Mouse (Mus musculus) inflammation-experienced regulatory T-cells, adult 6 months (primary cell): ENCODE results near the gene Rbpjl. TPM values are rescaled to one million over a fixed set of nuclear protein-coding genes. Genes with fewer than 3 reads are reported as not detected.

Experiments
- ATAC-seq: one replicate; pipeline ENCODE4 v1.8.0; 2017
- polyA plus RNA-seq, 3 experiments: library from polyadenylated mRNA; unstranded; fragments of 100-300 nt; shearing (Covaris generic); gene quantifications; one replicate each; pipeline ENCODE4 v1.2.1; 2017

Gene Rbpjl
- polyA plus RNA-seq, 3 experiments from 2014 or later: not detected

- ATAC-seq: no peak
Observed at GRCm38 (mm10) chr2:164393126-164393525, 9.8 kb upstream of the Rbpjl start.

- ATAC-seq: no peak
Observed at GRCm38 (mm10) chr2:164396076-164396475, 6.9 kb upstream of the Rbpjl start.

DNA sequence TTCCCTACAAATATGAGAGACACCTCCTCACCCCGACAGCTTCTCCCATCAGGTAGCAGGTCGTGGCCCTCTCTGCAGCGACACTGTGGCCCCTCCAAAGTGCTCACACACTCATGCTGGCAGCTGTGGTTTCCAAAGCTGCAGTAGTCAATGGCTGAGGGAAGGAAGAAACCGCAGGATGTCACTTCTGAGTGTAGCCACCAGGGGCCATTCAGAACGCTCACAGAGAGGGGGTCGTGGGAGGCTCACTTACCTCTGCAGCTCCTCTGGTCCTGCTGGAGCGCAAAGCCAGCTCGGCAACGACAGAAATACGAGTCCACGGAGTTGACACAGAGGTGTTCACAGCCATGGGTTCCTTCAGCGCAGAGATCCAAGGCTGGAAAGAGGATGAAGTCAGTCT lies 6.0 kb upstream of the Rbpjl start:
- no peak for ATAC-seq

GRCm38 (mm10) chr2:164403396-164404081 lies 598 bp downstream of the Rbpjl start:
- ATAC-seq: no peak

DNA sequence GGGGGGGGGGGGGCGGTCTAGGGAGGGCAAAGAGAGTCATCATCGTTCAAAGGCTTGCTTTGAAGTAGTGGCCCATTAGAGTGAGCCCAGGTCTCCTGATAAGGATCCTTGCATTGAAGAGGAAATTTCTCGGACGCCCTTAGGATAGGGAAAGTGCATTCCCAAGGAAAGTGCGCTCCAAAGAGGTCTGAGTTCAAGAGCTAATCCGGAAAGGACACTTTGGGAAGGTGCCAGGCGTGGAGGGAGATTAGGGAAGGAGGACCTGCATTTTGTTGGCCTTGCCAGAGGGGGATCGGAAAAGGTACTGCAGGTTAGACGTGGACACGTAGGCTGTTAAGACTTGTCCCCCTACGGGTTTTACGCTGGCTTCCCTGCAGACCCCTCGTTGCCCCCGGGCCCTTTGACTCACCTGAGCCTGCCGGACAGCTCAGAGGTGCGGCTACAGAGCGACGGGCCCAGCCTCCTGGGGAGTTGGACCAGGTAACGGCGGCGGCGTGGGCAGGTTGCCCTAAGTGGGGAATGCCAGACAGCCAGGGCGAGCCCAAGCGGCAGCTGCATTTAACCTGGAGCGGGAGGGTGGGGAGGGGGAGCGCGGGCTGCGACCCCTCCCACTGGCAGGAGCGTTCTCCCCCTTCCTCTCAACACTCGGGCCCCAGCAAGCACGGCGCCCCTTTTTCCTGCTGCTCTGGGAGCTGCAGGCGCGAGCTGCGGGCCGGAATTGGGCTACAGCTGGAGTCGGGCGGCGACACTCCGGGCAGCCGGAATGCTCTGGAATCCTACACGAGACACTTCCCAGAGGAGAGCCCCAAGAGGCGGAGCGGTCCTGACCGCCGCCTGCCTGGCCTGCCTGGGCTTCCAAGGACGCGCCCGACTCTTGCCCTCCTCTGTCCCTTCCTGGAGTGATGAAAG lies 1.4 kb downstream of the Rbpjl start:
- ATAC-seq: no peak

DNA sequence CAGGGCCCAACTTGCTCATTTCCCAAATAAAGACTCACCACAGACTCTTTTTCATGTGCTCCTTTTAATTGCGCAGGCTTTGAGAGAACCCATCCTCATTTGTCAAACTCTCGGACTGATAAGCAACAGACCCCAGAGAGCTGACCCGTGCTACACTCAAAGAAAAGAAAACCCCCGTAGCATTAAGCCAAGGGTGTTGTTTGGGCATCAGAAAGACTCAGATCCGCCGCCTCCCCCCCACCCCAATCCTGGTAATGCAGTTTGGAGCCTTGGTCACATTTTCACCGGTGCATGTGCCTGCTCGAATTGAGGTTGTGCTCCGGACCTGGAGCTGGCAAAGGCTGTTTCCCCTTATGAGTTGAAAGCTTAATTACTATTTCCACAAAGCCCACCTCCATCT lies 2.1 kb downstream of the Rbpjl start, which contains the start of gene Matn4:
Matn4 (minus strand) TSS at position 101 of the 400 bp plus-strand sequence.
- no peak for ATAC-seq

- ATAC-seq: no peak
Observed at GRCm38 (mm10) chr2:164405519-164405918, 2.6 kb downstream of the Rbpjl start.

GRCm38 (mm10) chr2:164407708-164408107 lies 4.8 kb downstream of the Rbpjl start:
- no peak for ATAC-seq

DNA sequence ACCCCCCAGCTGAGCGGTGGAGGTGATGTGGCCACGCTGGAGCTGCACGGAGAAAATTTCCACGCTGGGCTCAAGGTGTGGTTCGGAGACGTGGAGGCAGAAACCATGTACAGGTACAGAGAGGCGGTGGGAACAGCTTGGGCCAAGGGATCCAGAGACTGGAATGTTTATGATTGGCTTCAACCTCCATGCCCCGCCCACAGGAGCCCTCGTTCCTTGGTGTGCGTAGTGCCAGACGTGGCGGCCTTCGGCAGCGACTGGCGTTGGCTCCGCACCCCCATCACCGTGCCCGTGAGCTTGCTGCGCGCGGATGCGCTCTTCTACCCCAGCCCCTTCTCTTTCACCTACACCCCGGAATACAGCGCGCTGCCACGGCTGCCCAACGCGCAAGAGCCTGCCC lies 11.2 kb downstream of the Rbpjl start:
- no peak for ATAC-seq

- ATAC-seq: no peak
Observed at GRCm38 (mm10) chr2:164414581-164414980, 11.6 kb downstream of the Rbpjl start.

GRCm38 (mm10) chr2:164417198-164417597 lies 14.3 kb downstream of the Rbpjl start:
- no peak for ATAC-seq

DNA sequence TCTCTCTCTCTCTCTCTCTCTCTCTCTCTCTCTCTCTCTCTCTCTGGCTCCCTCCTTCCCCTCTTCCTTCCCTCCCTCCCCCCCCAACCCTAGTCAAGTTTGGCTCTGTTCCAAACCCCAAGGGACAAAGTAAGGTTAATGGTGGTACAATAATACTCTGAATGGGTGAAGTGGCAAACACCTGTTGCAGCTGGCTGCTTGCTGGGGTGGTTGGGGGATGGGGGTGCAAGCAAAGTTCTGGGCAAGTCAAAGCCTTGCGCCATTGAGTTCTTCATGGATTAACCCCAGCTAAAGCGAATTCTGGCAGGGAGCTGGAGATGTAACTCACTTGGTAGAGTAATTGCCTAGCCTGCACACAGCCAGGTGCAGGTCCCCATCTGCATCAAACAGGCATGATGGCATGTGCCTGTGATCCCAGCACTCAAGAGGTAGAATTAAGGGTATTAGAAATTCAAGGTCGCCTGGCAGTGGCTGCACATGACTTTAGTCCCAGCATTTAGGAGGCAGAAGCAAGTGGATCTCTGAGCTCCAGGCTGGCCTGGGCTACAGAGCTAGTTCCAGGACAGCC lies 15.5 kb downstream of the Rbpjl start:
- no peak for ATAC-seq

- ATAC-seq: no peak
Observed at GRCm38 (mm10) chr2:164419489-164419888, 16.5 kb downstream of the Rbpjl start.

GRCm38 (mm10) chr2:164421306-164421705 lies 18.4 kb downstream of the Rbpjl start:
- ATAC-seq: no peak

DNA sequence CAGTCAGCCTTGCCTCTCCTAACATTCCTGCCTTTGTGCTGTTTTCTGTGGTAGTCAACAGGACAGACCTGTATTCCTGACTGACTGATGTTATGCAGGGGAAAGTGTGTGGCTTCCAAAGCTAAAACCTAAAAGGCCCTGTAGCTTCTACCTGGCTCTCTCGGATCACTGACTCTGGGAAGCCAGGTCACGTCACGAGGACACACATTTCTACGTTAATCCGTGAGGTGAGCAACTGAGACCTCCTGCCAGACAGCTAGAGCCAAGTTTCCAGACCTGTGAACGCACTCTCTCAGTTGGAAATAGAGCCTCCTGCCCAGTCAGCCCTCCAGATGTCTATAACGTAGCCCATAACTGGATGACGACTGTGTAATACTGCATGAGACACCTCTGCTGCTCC lies 19.0 kb downstream of the Rbpjl start:
- no peak for ATAC-seq

GRCm38 (mm10) chr2:164422675-164423393 lies 19.9 kb downstream of the Rbpjl start:
- ATAC-seq: no peak

DNA sequence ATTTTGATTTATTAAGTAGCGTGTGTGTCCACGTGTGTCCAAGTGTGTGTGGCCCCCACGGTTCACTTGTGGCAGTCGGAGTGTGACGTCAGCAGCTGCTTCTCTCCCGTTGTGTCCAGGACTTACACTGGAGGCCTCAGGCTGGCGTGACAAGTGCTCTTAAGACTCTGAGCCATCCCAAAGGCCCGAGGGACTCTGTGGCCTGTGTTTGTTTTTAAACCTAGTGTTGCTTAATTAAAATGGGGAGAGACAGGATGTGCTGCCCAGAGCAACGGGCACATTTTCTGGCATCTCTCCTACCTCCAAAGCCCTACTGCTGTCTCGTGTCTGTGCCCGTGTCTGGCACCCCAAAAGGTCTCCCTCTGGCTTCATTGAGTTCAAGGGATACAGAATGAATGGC lies 20.5 kb downstream of the Rbpjl start:
- ATAC-seq: no peak

- no peak for ATAC-seq
Observed at GRCm38 (mm10) chr2:164424406-164424805, 21.5 kb downstream of the Rbpjl start.

DNA sequence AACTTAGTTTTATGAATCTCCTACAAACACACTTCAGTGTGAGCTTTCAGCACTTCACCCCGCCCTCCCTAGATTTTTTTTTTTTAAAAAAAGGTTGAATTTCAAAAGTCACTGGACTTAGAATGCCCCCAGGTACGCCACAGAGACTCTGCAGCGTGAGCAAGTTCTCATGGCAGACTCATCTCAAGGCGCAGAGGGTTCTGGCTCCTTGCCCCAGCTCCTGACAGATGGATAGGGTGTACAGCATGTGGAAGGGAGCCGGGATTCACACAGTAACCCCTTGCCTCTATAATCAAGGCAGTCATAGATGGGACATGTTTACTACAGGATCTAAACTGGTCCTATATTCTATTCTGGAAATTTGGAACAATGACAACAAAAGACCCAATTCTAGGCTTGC lies 22.5 kb downstream of the Rbpjl start:
- ATAC-seq: no peak

DNA sequence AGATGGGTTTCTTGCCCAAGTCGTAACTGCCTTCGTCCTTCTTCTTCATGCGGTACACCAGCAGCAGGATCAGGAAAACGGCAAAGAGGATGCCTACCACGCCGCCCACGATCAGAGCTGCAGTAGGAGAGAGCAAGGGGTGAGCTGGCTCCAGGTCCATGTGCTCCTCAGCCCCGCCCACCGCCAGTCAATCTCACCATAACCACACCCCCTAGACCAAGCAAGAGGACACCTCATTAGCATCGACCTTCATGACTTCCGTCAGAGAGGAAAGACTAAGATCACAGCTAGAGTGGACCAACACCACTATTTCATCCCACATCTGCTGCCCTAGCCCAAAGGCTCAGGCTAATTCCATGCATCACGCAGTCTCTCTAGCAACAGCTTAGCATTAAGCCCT lies 23.2 kb downstream of the Rbpjl start:
- no peak for ATAC-seq

GRCm38 (mm10) chr2:164426952-164427351 lies 24.0 kb downstream of the Rbpjl start:
- no peak for ATAC-seq

DNA sequence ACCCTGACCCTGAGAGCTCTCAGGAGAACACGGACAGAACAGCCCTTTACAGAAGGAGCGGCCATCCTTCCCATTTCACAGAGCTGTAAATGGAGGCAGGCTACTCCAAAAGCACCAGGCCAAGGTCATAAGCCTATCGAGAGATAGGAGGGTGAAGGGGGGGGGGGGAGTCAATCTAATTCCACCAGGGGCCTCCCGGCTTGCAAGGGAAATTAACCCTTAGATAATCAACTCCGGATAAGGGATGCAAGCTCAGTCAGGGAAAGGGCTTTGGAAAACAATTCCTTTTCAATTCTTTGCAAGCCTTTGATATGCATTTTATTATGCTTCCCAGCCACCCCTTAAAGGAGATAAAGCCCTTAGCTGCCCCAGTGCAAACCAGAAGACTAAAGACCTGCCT lies 25.5 kb downstream of the Rbpjl start:
- ATAC-seq: no peak
